Mouse (Mus musculus): Measurements from ENCODE around the gene Rragc.
"Not testable (repeated sequence)": the region's sequence is repeated elsewhere in the genome, so short reads cannot be mapped to it uniquely, and the experiment has no call there.

The Rragc gene

DNA sequence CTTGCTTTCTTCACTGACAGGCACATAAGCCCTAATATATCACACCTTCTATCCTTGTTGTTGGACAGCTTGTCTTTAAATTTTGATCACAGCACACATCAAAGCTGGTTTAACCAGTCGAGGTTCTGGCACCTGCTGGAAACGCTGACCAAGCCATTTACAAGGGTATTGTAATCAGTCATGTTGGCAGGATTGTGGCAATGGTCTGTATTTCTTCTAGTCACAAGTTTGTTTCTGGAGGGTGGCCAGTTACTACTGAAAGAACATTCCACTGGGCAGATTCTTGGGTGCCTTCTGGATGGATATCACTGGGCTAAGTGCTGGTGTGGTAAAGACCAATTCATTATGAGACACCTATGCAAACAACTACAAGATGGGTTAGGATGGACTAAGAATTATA, 4.8 kb upstream of the Rragc start:
- no peaks in the 10 kb centered on the region for H3K9me3 ChIP-seq (ENCODE audit: low read length)
- no peak overlapping the region for H3K4me3 ChIP-seq (replicated peaks; ENCODE audit: low read length)

GRCm38 (mm10) chr4:123917548-123918140, 398 bp downstream of the Rragc start, which contains the start of gene 4930535I16Rik:
4930535I16Rik (minus strand) TSS chr4:123918022.
- H3K4me1 ChIP-seq (replicated peaks; ENCODE audit: low read depth, low read length): peaks cover 43% of the 10 kb centered on the region
- TF ChIP-seq POU5F1 (IDR thresholded peaks at IDR 0.05; ENCODE audit: borderline replicate concordance, low read length) (no peak), NANOG (IDR thresholded peaks at IDR 0.05; ENCODE audit: borderline replicate concordance, low read length) (no peak), CTCF (conservative IDR thresholded peaks at IDR 0.05; ENCODE audit: low read length) (no peak)
- peak within 1 kb of the TSS; percentile 98 for H3K4me3 ChIP-seq (replicated peaks; ENCODE audit: low read length)
- H3K9me3 ChIP-seq (ENCODE audit: low read length): no peaks in the 10 kb centered on the region
- H3K36me3 ChIP-seq (ENCODE audit: insufficient read depth, low read length): peaks cover 58% of the 10 kb centered on the region
- H3K27me3 ChIP-seq (ENCODE audit: insufficient read depth, low read length): no peaks in the 10 kb centered on the region

More for the DNA sequence above, 4.8 kb upstream of the Rragc start:
- Histone ChIP-seq H3K4me1 (replicated peaks; ENCODE audit: low read depth, low read length) (peaks cover 33% of the 10 kb centered on the region), H3K36me3 (ENCODE audit: insufficient read depth, low read length) (peaks cover 75% of the 10 kb centered on the region), H3K27me3 (ENCODE audit: insufficient read depth, low read length) (no peaks in the 10 kb centered on the region)
- TF ChIP-seq NANOG (IDR thresholded peaks at IDR 0.05; ENCODE audit: borderline replicate concordance, low read length): no peak
- no peak for TF ChIP-seq CTCF (conservative IDR thresholded peaks at IDR 0.05; ENCODE audit: low read length)
- no peak for TF ChIP-seq POU5F1 (IDR thresholded peaks at IDR 0.05; ENCODE audit: borderline replicate concordance, low read length)

DNA sequence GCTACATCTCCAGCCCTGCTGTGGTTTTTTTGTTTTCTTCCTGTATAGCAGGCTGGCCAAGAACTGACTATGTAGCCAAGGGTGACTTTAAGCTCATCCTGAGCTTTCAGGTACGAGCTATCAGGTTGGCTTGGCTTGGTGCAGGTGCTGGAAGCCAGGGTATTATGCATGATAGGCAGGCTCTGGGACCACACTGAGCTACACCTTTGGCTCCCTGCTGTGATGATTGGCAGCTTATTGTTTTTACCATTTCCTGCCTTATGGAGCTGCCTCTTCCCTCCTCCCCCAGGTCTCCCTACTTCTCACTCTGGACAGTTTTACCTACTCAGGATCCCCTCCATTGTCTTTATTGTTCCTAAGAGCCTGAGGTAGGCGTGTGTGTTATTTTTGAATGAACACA, 1.6 kb downstream of the Rragc start:
- Histone ChIP-seq H3K4me1 (replicated peaks; ENCODE audit: low read depth, low read length) (peaks cover 43% of the 10 kb centered on the region), H3K36me3 (ENCODE audit: insufficient read depth, low read length) (peaks cover 58% of the 10 kb centered on the region), H3K9me3 (ENCODE audit: low read length) (no peaks in the 10 kb centered on the region), H3K27me3 (ENCODE audit: insufficient read depth, low read length) (no peaks in the 10 kb centered on the region), H3K4me3 (replicated peaks; ENCODE audit: low read length) (peak overlapping the region; percentile 98)
- TF ChIP-seq NANOG (IDR thresholded peaks at IDR 0.05; ENCODE audit: borderline replicate concordance, low read length) (no peak), POU5F1 (IDR thresholded peaks at IDR 0.05; ENCODE audit: borderline replicate concordance, low read length) (no peak), CTCF (conservative IDR thresholded peaks at IDR 0.05; ENCODE audit: low read length) (no peak)

DNA sequence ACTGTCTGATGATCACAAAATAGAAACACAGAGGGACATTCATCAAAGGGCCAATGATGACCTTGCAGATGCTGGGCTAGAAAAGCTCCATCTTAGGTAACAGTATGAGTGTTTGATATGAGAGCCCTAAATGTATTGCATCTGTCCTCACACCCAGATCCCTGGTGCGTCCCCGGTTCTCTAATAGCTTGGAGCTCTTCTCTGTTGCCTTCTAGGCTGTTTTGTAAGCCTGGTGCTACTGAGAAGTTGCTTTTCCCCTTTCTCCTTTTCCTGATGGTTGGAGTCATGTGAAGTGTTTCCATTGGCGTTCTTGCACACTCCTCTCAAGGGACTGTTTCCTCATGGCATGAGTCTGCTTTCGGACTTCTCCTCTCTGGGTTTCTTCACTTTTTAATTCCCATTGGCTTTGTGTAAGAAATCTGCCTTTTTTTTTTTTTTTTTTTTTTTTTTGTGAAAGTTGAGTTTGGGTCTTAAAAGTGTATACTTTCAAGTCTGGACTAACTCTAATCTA, 3.9 kb downstream of the Rragc start:
- H3K27me3 ChIP-seq (ENCODE audit: insufficient read depth, low read length): no peaks in the 10 kb centered on the region
- TF ChIP-seq POU5F1 (IDR thresholded peaks at IDR 0.05; ENCODE audit: borderline replicate concordance, low read length) (no peak), NANOG (IDR thresholded peaks at IDR 0.05; ENCODE audit: borderline replicate concordance, low read length) (no peak), CTCF (conservative IDR thresholded peaks at IDR 0.05; ENCODE audit: low read length) (no peak)
- H3K4me1 ChIP-seq (replicated peaks; ENCODE audit: low read depth, low read length): peaks cover 27% of the 10 kb centered on the region
- H3K4me3 ChIP-seq (replicated peaks; ENCODE audit: low read length): no peak overlapping the region
- H3K36me3 ChIP-seq (ENCODE audit: insufficient read depth, low read length): peaks cover 64% of the 10 kb centered on the region
- no peaks in the 10 kb centered on the region for H3K9me3 ChIP-seq (ENCODE audit: low read length)

GRCm38 (mm10) chr4:123927961-123928360, 10.7 kb downstream of the Rragc start:
- peaks cover 11% of the 10 kb centered on the region; the same call in 1 of the 2 replicates for H3K4me1 ChIP-seq (replicated peaks; ENCODE audit: low read depth, low read length)
- H3K36me3 ChIP-seq (ENCODE audit: insufficient read depth, low read length): peaks cover 97% of the 10 kb centered on the region
- H3K9me3 ChIP-seq (ENCODE audit: low read length): no peaks in the 10 kb centered on the region
- no peaks in the 10 kb centered on the region for H3K27me3 ChIP-seq (ENCODE audit: insufficient read depth, low read length)
- TF ChIP-seq NANOG (IDR thresholded peaks at IDR 0.05; ENCODE audit: borderline replicate concordance, low read length) (no peak), POU5F1 (IDR thresholded peaks at IDR 0.05; ENCODE audit: borderline replicate concordance, low read length) (no peak), CTCF (conservative IDR thresholded peaks at IDR 0.05; ENCODE audit: low read length) (no peak)
- H3K4me3 ChIP-seq (replicated peaks; ENCODE audit: low read length): no peak overlapping the region

- H3K4me1 ChIP-seq (replicated peaks; ENCODE audit: low read depth, low read length): peaks cover 11% of the 10 kb centered on the region; the same call in 1 of the 2 replicates
- H3K9me3 ChIP-seq (ENCODE audit: low read length): no peaks in the 10 kb centered on the region
- H3K27me3 ChIP-seq (ENCODE audit: insufficient read depth, low read length): no peaks in the 10 kb centered on the region
- no peak overlapping the region for H3K4me3 ChIP-seq (replicated peaks; ENCODE audit: low read length)
- peaks cover 94% of the 10 kb centered on the region for H3K36me3 ChIP-seq (ENCODE audit: insufficient read depth, low read length)
- no peak for TF ChIP-seq POU5F1 (IDR thresholded peaks at IDR 0.05; ENCODE audit: borderline replicate concordance, low read length)
These were observed 12.7 kb downstream of the Rragc start for GRCm38 (mm10) chr4:123929994-123930393.

DNA sequence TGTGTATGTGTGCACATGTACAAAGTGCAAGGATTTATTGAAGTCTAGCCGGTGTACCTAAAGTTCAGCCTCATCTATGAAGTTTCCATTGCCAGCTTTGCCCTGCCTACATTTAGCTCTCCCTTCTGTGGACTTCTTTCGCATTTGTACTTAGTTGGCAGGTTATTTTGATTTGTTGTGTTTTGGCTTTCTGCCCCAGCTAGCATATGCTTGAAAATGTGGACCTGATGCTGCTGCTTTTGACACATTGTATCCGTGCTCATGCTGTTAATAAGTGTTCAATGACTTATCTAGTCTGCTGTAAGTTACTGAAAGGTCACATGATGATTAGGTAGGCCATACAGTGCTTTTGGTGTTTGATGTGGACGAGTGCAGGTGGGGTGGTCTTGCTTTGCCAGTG, 17.1 kb downstream of the Rragc start:
- Histone ChIP-seq H3K4me1 (replicated peaks; ENCODE audit: low read depth, low read length) (0 out of 2 replicates have a peak, but pooled peaks cover 2% of the 10 kb centered on the region), H3K9me3 (ENCODE audit: low read length) (no peaks in the 10 kb centered on the region), H3K4me3 (replicated peaks; ENCODE audit: low read length) (no peak overlapping the region), H3K27me3 (ENCODE audit: insufficient read depth, low read length) (no peaks in the 10 kb centered on the region), H3K36me3 (ENCODE audit: insufficient read depth, low read length) (peaks cover 77% of the 10 kb centered on the region)
- TF ChIP-seq CTCF (conservative IDR thresholded peaks at IDR 0.05; ENCODE audit: low read length) (no peak), NANOG (IDR thresholded peaks at IDR 0.05; ENCODE audit: borderline replicate concordance, low read length) (no peak), POU5F1 (IDR thresholded peaks at IDR 0.05; ENCODE audit: borderline replicate concordance, low read length) (no peak)

DNA sequence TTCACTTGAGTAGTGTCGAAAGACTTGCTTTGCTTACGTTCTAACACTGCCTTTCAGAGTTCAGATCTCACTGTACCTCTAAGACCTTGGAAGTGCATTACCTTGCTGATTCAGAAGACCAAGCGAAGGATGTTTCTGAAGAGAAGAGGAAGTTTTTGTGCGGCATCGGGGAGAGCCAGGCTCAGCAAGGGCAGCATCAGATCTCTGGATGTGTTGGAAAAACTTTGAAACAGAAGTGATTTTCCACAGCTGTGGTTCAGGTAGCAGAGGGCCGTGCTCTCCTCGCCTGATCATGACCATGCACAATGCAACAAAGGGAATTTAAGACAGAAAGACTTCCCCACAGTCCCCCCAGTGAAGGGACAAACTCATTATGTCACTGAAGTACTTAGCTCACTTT, 18.8 kb downstream of the Rragc start:
- Histone ChIP-seq H3K4me3 (replicated peaks; ENCODE audit: low read length) (no peak overlapping the region), H3K36me3 (ENCODE audit: insufficient read depth, low read length) (peaks cover 61% of the 10 kb centered on the region), H3K4me1 (replicated peaks; ENCODE audit: low read depth, low read length) (0 out of 2 replicates have a peak, but pooled peaks cover 2% of the 10 kb centered on the region), H3K9me3 (ENCODE audit: low read length) (no peaks in the 10 kb centered on the region), H3K27me3 (ENCODE audit: insufficient read depth, low read length) (no peaks in the 10 kb centered on the region)
- TF ChIP-seq POU5F1 (IDR thresholded peaks at IDR 0.05; ENCODE audit: borderline replicate concordance, low read length) (no peak), NANOG (IDR thresholded peaks at IDR 0.05; ENCODE audit: borderline replicate concordance, low read length) (no peak), CTCF (conservative IDR thresholded peaks at IDR 0.05; ENCODE audit: low read length) (no peak)

DNA sequence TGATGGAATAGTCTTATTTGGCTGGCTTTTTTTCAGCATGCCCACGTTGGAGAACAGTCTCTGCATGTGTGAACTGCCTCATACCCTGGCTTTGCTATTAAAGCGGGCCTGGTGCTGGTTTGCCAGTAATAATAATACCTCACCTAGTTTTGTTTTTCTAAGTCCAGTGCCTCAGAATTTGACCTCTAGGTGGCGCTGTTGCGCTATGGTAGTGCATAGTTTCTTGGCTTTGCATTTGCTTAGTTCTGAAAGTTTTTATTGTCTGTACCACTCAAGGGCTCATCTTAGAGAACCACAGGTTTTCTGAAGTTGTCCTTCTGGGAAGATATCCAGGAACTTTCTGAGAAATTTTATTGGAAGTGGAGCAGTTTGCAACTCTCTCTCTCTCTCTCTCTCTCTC, 22.6 kb downstream of the Rragc start:
- Histone ChIP-seq H3K4me1 (replicated peaks; ENCODE audit: low read depth, low read length) (0 out of 2 replicates have a peak, but pooled peaks cover 2% of the 10 kb centered on the region), H3K36me3 (ENCODE audit: insufficient read depth, low read length) (peaks cover 27% of the 10 kb centered on the region), H3K9me3 (ENCODE audit: low read length) (no peaks in the 10 kb centered on the region), H3K4me3 (replicated peaks; ENCODE audit: low read length) (no peak overlapping the region), H3K27me3 (ENCODE audit: insufficient read depth, low read length) (no peaks in the 10 kb centered on the region)
- TF ChIP-seq POU5F1 (IDR thresholded peaks at IDR 0.05; ENCODE audit: borderline replicate concordance, low read length) (no peak), CTCF (conservative IDR thresholded peaks at IDR 0.05; ENCODE audit: low read length) (peak; percentile 89), NANOG (IDR thresholded peaks at IDR 0.05; ENCODE audit: borderline replicate concordance, low read length) (no peak)

GRCm38 (mm10) chr4:123940878-123941277, 23.6 kb downstream of the Rragc start:
- not testable (repeated sequence) for H3K27me3 ChIP-seq (ENCODE audit: insufficient read depth, low read length); H3K4me1 ChIP-seq (replicated peaks; ENCODE audit: low read depth, low read length); H3K4me3 ChIP-seq (replicated peaks; ENCODE audit: low read length); H3K9me3 ChIP-seq (ENCODE audit: low read length)
- H3K36me3 ChIP-seq (ENCODE audit: insufficient read depth, low read length): peaks cover 17% of the 10 kb centered on the region

Data from E14TG2a.4 (cell line).